Mouse (Mus musculus): Measurements from ENCODE around the gene Mef2b.
"Not testable (repeated sequence)": the region's sequence is repeated elsewhere in the genome, so short reads cannot be mapped to it uniquely, and the experiment has no call there.

The Mef2b gene

DNA sequence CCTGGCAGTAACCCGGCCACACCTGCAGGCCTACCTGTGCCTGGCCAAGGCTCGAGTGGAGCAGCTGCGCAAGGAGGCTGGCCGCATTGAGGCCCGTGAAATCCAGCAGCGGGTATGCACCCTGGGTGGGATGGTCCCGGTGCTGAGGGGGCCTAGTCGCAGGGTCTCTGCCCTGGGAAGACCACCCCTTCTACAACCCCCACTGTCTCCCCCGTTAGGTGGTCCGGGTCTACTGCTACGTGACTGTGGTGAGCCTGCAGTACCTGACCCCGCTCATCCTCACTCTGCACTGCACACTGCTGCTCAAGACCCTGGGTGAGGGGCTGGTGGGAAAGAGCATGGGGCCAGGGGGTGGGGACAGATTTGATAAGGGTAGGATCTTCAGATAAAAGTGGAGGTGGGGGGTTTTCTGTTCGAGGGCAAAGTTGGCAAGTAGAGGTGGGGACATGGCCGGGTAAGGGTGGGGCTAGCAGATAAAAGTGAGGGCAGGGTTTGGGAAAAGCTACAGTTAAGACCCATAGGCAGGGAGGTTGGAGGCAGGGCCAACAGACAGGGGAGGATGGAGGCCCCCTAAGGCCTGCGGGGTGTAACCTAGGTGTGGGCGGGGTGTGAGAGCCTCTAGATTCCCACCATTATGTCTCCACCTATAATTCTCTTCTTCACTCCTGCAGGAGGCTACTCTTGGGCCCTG lies 41.8 kb downstream of the Mef2b start:
- no peak for DNase-seq (ENCODE audit: low read depth)

DNA sequence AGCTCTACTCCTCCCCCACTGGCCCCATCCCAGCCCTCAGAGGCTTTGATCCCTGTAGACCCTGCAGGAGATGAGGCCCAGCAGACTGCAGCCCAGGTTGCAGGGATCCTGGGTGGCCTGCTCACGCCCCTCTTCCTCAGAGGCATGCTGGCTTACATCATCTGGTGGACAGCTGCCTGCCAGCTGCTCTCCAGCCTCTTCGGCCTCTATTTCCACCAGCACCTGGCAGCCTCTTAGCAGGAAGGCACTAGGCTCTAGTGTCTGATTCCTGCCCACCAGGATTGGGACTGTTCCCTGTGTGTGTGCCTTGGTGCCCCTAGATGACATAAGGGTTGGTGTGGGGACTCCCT lies 42.4 kb downstream of the Mef2b start:
- no peak for DNase-seq (ENCODE audit: low read depth)

DNA sequence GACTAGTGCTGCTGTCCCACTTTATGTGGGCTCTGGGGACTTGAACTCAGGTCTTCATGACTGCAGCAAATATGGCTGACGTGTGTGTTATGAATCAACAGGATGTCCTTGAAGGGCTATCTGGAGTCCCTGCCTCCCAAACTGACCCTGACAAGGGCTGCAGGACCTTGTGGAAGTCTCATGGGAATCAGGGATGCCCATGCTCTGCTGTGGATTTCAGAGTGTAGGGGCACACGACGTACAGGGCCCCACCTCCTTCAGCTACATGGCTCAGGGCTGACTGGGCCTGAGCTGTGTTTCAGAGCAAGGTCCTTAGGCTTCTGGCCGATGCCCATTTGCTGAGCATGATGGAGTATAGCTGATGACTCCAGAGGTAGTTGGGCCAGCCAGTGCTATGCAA lies 43.7 kb downstream of the Mef2b start:
- no peak for DNase-seq (ENCODE audit: low read depth)

DNA sequence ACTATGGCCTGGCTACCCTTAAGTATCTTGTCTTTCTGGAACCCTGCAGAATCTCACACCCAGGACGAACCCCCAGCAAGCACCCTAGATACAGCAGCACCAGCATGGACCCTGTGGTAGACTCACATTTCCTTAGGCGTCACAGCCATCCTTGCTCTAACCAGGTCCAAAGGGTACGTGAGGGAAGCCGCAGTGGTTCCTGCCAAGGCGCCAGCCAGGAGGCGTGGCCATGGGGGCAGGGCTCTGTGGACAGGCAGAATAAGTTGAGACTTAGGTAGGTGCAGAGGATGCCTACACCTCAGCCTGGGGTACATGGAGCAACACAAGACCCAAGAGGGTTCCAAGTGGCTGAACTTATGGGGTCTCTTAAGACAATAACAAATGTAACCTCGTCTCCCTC lies 49.2 kb downstream of the Mef2b start:
- DNase-seq (ENCODE audit: low read depth), result no peak

DNA sequence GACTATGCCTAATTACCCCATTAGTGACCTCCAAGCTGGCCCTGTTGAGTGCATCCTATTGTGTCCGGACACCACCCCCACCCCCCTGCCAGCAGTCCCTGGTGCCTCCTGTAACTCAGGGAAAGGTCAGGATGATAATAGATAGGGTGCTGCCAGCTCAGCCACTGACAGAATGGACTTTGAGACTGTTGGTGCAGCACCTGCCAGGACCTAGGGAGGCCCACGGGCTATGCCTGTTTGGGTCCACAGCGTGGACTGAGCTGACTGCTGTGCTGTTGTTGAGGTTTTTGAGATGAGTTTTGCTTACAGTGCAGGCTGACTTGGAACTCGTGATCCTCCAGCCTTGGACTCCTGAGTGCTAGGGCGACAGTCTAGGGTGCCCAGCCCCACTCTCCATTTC lies 53.7 kb downstream of the Mef2b start:
- no peak for DNase-seq (ENCODE audit: low read depth)

DNA sequence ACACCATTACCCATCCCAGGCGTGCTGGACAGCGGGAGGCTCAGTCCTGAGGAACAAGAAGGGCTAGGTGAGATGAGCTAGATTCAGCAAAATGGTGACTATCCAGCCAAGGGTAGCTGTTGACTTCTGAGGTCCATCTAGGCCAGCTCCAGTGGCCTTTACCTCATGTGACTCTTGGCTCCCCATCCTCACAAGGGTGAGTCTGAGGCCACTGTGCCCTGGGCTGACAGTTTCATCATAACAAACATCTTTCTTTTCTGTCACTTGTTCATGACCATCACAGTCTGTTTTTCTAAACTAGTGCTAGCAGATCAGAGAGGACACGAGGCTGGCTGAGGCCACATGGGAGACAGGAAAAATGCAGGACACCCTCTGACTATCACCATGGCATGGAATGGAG lies 54.7 kb downstream of the Mef2b start:
- no peak for DNase-seq (ENCODE audit: low read depth)

DNA sequence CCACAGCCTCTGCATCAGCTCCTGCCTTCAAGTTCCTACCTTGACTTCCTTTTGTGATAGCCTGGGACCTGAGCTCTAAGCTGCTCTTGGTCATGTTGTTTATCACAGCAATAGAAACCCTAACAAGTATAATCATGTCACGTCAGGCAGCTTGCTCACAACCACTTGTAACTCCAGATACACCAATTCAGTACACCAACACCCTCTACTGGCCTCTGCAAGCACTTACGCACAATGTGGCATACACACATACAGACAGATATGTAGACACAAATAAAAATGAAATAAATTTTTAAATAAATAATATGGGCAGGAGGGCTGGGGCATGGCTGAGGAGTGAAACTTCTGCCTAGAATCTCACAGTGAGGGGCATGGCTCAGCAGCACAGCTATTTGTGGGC lies 56.3 kb downstream of the Mef2b start:
- DNase-seq (ENCODE audit: low read depth), result no peak

DNA sequence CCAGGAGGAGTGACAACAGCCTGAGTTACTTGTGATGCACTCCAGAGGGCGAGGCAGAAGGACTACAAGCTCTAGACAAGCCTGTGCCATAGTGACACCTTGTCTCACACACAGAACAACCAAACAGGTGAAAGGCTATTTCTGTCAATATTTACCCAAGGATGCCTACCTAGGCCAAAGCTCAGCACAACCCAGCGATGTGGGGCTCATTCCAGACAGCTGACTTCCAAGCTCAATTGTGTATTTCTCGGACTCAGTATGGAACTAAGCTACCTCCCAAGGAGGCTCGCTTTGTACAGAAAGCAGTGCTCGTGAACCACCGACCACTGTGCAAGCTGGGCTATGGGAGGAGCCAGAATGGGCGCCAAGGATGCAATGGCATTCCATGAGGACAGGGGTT lies 58.1 kb downstream of the Mef2b start:
- DNase-seq (ENCODE audit: low read depth), result no peak

DNA sequence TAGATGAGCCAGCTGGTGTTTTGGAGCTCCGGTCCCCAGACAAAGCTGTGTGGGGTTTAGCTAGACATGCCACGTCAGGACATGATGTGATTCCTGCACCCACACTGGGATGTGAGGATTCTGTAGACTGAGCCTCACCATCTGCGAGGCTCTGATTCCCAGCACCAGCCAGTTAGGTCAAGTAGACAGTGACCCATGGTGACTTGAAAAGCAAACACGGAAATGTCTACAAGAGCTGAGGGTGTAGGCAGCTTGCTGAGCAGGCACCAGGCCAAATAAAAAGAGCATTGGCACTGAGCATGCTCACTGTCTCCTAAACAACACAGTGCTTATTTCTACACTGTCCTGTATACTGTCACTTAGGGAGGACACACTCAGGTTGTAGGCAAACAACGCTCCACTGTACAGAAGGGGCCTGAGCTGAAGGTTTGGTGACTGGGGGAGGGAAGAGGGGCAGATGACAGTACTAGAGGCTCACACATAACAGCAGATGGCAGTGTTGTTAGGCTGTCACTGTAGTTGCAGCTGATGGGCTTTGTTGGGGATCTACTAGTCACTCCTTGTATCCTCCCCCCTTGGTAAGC lies 60.7 kb downstream of the Mef2b start:
- DNase-seq (ENCODE audit: low read depth), result peak; percentile 55

DNA sequence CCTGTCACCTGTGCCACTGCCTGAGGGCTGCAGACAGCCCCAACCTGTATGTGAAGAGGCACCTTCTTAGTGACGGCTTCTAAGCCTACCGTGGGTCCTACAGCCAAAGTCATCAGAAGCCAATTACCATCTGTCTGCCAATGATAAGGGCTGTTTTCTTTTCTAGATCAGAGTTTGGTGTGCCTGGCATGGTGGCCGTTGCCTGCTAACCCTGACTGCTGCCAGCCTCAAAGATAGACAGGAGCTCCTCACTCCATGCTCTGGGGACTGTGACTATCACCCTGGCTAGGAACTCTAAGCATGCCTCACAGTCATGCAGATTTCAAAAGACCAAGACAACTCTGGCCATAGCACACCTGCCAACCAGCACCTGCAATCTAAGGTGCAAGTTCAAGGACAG lies 61.9 kb downstream of the Mef2b start:
- DNase-seq (ENCODE audit: low read depth), result no peak

DNA sequence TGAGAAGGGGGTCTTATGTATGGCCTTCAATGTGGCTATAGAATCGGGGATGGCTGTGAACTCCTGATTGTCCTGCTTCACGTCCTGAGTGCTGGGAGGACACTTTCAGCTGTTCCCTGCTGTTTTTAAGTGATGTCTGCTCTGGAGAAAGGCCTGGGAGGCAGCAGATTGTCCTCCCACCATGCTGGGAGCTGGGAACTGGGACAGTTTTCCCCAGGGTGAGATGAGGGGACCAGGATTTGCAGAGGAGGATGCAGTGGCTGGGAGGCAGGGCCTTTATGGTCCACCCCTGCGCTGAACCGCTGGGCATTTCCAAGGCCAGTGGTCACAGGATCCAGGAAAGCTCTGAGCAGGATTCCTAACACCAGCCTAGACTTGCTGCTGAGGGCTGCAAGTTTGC lies 63.6 kb downstream of the Mef2b start:
- DNase-seq (ENCODE audit: low read depth), result no peak

DNA sequence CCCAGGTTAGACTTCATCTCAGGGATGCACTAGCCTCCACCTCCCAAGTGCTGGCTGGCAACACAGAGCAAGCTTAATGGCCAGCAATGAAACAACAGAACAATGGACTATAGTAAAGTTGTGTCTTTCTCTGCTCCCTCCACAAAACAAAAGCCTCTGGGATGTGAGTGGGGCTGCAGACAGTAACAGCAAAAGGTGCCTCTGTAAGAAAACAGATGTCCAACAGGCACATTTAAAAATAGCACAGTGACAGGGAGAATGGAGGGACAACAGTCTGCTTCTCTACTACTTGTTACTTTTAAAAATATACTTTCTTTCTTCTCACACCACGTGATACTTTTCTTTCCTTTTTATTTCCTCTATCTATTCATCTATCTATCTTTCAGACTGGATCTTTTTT lies 65.2 kb downstream of the Mef2b start:
- no peak for DNase-seq (ENCODE audit: low read depth)

DNA sequence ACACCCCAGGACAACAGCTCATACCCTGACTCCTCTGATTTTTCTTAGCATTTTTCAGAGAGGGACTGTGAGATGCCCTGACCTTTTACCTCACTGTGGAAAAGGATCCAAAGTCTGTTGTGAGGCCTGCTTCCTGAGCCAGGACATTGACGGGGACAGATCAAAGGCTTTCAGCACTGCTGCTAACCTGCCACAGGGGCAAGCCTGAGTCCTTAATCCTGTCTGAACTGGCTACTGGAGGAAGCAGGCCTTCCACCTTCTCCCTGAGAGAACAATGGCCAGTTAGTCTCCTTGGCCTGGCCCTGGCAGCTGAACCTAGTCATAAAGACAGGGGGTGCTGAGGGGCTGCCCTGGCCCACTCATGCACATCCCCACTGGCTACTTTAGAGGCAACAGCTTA lies 68.6 kb downstream of the Mef2b start:
- DNase-seq (ENCODE audit: low read depth), result no peak

DNA sequence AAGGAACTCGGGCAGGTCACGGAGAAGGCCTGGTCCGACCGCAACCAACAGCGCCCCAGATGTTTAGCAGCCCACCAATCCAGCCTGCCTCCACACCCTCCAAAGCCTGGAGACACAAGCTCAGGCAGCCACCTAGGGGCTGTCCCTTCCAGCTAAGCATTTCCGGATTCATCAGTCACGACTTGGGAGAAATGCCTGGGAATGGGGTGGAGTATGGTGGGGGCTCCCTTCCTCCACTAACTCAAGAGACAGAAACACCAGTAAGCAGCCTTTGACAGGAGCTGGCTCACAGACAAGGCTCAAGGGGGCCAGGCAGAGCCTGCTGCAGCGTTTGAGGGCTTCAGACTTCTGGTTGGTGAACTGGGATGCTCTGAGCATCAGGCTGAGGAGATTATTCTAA lies 71.0 kb downstream of the Mef2b start:
- DNase-seq (ENCODE audit: low read depth), result peak; percentile 45

DNA sequence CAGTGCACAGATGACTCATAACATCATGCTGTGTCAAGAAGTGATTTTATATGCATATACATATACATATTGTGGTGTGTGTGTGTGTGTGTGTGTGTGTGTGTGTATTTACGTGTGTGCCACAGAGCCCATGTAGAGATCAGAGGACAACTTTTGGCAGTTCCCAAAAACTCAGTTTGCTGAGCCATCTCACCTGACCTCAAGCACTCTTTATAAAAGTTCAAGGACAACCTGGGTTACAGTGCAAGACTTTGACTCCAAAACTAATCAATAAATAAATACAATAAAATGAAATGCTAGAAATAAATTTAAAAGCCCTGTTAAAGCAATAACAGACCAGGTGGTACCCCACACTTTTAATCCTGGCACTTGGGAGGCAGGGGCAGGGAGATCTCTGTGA lies 71.8 kb downstream of the Mef2b start:
- no peak for DNase-seq (ENCODE audit: low read depth)

DNA sequence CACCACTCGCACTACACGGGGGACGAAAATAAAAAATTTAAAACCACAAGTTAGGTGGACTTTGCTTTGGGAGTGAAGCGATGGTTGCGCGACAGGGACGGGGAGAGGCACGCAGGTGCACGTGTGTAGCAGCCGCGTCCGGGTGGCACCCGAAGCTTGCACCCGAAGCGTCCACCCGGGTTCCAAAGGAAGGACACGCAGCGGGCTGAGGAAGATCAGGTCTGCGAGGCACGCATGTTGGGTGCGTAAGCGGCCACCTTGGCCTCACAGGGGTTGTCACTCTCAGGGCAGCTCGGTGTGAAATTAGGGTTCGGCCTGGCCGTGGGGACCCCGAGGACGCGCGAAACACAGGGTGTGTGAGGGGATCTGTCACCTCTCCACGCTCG lies 72.2 kb downstream of the Mef2b start:
- DNase-seq (ENCODE audit: low read depth), result no peak

DNA sequence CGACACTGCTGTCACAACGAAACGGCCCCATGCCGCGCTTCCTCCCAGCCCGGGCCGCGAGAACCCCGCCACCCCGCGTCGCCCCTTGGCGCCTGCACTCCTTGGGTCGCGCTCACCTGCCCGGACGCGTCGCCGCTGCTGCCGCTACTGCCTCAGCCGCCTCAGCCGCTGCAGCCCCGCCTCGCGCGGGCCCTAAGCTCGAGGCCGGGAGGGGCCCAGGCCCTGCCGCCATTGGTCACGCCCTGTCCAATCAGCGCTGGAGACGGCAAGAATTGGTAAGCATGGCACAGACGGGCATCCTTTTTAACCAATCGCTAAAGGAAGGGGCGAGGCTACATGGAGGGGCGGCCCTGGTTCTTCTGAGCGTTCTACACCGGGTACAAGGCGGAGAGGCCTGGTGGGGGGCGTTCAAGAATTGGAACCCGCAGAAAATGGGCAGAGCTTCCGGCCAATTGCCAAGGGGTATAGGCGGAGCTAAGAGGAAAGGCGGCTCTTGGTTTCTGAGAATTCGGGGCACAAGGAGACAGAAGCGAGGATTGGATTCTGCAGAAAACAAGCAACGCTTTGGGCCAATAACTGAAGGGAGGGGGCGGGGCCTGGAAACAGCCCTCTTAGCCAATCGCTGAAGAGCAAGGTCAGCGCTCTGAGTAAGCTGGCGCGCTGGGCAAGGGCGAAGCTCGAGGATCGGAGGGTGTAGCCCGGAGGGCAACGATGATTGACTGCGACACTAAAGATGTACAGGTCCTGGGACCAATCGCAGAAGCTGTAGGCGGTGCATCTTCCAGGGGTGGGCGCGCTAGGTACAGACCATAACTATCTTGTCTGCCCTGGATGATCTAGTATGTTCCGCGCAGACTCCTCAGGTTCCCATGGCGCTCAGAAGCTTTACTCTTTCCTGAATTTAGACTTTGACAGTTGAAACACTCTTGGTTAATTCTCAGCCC lies 72.9 kb downstream of the Mef2b start, which contains the start of gene Slc25a42:
Gene Slc25a42, minus strand, starts transcription at position 194 of the 944 bp plus-strand sequence.
- DNase-seq (ENCODE audit: low read depth), result peak; percentile 99

DNA sequence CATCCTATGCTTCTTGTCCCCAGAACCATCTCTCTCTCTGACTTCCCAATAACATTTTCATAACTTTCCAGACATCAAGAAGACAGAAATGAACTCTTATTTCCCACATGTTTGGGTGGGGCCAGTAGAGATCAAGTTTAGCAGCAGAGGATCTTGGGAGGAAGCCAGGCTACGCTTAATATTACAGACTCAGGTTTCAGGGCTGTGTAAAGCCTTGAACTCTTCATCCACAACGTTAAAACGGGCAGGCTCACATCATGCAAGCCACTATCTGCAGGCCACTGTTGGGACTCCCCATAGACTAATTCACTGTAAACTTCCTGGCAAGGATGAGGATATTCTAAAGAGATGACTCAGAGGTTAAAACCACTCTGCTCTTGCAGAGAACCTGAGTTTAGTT lies 74.9 kb downstream of the Mef2b start:
- peak; percentile 79 for DNase-seq (ENCODE audit: low read depth)

DNA sequence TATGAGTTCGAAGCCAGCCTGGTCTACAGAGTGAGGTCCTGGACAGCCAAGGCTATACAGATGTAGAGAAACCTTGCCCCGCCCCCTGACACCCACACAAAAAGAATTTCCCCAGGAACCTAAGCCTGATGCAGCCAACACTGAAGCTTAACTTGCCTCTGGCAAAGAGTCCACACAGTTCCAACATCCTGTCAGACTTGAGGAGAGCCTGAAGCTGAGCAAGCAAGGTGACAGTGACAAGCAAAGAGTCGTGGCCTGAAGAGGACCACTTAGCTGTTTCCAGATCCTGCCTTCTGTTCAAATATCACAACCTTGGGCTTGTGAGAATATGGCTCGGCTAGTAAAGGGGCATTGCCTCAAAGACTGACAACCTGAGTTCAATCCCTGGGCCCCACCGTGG lies 75.6 kb downstream of the Mef2b start:
- peak; percentile 30 for DNase-seq (ENCODE audit: low read depth)

DNA sequence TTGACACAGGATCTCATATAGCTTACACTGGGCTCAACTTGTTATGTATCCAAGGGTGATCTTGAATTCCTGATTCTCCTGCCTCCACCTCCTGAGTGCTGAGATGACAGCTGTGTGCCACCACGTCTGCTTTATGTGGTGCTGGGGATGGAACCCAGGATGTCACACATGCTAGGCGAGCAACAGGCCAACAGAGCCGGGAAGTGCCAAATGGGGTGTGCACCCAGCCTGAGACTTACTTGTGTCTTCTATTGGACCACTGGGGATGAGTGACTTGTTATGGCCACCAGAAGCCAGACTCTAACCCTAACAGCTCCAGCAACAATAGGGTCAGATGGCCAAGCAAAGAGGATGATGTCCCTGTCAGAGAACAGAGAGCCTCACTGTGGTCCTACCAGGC lies 76.7 kb downstream of the Mef2b start:
- not testable (repeated sequence) for DNase-seq (ENCODE audit: low read depth)

DNA sequence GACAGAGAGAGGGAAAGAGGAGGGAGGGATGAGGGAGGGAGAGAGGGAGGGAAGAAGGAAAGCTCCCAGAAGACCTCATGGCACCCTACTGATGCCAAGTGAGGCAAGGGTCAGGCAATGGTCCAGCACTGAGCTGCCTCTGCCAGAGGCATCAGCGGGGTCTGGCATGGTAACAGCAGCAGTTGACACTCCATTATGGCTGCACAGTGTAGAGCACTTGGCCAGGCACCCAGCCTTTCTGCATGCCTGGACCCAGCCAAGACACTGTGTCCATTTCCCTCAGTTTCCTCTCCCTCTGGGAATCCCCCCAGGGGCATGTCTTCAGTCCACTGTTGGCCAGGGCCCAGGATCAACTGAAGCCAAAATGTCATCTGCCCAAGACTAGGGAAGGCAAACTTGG lies 77.1 kb downstream of the Mef2b start:
- DNase-seq (ENCODE audit: low read depth), result peak; percentile 97

Measured in NIH3T3 (cell line).